Mouse (Mus musculus): Measurements from ENCODE around the gene Dzip1l.

The Dzip1l gene

DNA sequence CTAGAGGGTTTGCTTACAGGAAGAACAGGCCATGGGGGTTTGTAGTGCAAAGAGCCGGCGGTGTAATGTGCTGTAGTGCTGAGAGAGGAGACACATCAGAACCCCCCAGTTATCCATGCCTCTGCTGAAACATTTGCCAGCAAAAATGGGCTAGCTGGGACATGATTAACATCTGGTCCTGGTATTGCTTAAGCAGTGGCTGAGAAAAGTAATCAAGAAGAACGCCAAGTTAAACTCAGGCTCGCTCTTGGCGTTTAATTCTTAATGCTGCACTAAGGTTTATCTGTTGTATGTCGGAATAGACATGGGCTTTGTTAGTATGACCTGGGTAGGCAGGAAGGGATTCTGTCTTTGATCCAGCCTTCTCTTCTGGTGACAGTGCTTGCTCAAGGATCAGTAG, 16.8 kb downstream of the Dzip1l start:
- DNase-seq (ENCODE audit: extremely low spot score, low read depth, low spot score): no peak

DNA sequence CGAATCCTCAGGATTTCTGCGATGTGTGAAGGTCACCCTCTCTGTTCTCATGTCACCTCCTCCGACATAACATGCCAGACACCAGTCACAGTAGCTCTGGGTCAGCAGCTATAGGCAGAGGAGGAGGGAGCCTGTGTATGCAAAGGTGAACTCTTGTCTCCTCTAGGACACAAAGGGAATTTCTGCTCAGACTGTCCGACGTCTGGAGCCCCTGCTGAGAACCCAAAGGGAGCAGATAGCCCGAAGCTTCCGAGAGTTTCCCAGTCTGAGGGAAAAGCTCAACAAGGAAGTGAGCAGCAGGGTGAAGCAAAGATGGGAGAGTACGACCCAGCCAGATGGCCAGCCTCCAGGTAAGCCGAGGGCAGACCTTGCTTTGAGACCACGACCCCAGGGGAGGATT, 31.5 kb downstream of the Dzip1l start:
- no peak for DNase-seq (ENCODE audit: extremely low spot score, low read depth, low spot score)

DNA sequence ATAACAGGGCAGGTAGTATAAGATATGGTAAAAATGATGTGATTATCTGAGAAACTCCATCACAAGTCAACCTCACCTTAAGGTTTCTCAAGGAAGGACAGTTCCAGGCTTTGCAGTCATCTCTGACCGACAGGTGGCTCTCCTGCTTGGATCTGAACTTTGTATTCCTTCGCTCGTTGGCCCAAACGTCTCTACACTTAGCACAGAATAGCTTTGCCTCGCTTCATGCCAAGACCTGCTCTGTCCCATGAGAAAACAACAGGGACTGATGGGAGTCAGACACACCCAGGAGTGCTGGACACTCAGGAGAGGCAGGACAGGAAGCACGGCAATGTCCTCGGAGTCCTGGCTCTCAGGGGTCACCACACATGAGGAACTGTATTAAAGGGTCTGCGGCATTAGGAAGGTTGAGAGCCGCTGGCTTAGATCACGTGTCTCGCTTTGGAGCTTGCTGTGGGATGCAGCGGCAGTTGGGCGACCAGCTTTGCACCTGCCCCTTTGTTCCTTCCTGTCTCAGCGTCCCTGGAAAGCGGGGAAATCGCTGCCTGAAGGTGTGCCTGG, 32.4 kb downstream of the Dzip1l start:
- DNase-seq (ENCODE audit: extremely low spot score, low read depth, low spot score): no peak

DNA sequence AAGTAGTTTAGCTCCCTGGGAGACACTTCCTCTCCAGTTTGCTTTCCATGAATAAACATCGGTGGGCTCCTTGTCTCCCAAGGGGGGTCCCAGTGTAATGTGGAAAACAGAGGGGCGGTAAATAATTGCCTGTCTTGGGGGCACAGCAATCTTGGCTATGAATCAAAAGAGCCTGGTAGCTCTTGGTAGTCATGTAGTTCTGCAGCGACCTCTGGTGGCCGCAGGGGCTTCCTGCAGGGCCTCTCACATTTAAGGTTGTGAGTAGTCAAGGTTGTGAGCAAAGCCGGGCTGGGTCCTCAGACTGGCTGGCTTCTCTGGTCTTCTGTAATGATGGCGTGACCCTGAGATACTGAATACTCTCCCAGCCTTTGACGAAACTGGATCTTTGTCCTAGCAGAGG, 33.1 kb downstream of the Dzip1l start:
- DNase-seq (ENCODE audit: extremely low spot score, low read depth, low spot score): peak; percentile 26

DNA sequence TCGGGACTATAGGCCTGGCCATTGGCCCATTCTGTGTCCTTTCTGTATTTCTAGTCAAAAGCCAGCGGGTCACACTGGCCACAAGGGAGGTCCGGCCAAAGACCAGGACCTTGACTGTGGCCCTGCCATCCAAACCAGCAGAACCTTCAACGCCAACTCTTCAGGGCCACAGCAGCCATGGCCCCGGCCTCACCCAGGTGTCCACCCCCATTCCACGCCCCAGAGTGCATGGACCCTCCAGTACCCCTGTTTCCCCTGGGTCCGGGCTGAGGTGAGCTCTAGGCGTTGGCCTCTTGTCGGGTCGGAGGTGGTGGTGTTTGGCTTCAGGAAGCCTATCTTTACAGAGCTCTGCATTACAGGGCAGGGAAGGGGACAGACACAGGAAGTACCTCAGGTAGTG, 33.6 kb downstream of the Dzip1l start:
- no peak for DNase-seq (ENCODE audit: extremely low spot score, low read depth, low spot score)

DNA sequence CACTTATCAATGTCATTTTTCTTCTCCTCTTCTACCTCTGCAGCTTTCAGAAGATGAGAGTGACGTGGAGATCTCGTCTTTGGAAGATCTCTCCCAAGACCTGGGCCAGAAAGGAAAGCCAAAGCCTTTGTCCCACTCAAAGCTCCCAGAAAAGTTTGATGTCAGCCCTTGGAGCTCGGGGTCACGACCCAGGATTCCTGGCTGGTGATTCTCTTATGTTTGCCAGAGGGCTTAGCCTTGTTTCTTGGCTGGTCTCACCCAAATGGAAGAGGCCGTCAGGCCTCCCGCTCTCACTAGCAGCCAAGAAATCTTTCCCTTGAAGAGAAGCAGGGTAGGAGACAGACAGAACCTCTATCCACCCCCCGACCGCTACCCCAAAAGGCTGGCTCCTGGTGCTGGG, 38.3 kb downstream of the Dzip1l start:
- no peak for DNase-seq (ENCODE audit: extremely low spot score, low read depth, low spot score)

DNA sequence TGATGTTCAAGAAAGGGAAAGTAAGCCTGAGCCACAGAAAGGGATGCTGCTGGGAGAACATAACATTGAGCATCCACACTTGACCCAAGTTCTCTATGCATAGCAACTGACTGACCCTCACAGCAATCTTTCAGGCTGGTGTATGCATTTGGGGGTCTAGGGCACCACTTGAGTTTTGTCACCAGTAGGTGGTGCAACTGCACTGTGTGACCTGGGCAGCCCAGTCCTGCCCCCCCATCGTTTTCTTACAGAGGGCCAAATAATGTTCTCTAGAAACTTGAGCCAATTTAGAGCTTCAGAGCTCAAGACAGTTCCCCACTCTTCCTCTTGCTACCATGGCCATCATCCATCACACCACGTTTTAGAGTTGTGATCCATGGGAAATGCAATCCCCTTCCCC, 42.3 kb downstream of the Dzip1l start:
- no peak for DNase-seq (ENCODE audit: extremely low spot score, low read depth, low spot score)

DNA sequence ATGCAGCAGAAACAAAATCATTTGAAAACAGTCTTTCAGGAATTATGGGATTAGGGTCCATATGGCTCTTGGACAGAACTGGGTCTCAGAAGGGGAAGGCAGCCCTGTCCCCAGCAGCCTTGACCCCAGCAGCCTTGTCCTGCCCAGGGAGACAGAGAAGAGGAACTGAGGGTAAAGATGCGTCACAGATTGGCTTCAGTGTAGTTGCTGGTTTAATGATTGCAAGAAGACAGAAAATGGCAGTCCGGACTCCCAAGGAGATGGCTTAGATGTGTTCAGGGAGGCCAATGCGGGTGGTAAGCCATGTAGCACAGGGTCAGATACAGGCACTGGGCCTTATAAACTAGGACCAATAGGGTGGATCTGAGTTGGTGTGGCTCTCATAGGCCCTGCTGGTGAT, 46.4 kb downstream of the Dzip1l start:
- no peak for DNase-seq (ENCODE audit: extremely low spot score, low read depth, low spot score)

DNA sequence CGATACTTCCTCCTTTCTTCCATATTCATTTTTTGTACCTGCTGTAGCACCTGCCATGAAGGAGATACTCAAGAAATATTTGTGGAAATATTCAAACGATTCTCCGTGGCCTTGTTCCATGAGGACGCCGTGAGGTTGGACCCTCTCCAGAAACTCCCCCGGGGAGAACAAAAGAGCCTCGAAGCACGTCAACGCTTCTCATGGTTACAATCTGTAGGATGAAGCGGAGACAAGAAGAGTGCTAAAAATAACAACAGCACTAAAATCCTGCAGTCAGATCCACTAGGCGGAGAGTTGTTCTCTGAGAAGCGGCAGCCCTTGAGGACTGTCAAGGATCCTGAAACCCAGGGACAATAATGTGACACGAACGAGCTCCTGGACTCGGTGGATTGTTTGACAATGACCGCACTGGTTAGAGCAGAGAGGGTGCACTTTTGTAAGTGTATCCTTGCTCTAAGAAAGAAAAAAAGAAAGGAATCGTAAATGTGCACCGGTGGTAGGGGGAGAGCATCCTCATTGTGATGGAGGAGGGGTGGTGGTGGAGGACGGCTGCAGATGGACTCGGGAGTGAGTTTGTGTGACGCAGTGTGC, 52.8 kb downstream of the Dzip1l start:
- DNase-seq (ENCODE audit: extremely low spot score, low read depth, low spot score): no peak

DNA sequence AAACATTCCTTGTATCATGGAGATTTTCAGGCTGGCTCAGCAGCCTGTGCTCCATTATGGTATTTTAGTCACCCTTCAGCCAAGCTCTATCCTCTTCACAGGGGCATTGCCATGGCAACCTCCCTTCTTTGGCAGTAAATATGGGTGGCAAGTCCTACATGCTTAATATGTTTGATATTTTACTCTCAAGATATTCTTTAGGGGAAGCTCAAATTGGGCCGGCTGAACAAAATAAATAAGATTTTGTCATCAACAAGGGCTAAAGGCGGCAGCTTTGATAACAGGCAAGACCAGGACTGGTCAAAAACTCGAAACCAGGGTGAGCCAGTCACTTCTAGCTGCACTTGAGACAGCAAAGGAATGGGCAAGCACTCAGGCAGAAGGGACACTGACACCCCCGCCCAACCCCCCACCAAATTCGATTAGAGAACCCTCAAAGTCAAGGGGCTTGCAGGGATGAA, 55.8 kb downstream of the Dzip1l start:
- DNase-seq (ENCODE audit: extremely low spot score, low read depth, low spot score): no peak

DNA sequence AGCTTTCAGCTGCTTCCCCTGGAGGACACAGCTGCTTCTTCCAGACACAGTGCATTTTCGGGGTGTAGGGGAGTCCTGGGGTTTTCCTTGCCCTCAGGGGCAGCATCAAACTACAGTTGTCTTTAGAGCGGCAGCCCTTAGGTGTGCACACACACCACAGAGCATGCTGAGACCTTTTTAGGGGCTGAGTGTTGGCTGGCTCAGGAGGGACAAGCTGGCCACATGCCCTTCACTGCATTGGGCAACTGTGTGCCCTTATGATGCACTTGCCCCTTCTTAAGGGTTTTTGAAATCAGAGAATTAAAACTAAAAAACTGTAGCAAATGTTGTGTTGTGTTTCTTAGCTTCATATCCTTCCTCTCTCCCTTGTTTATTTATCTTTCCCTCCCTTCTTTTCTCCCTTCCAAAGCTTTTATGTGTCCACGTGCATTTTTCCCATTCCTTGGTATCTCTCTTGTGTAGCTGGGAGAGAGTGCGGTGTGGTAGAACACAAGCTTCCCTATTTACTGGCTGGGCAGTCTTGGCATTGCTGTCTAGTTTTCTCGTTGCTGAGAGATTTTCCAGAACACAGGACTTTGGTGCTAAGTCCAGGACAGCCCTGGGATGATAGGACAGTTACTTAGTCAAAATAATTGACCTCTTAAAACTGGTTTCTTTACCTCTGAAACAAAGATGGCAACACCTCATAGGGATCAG, 56.4 kb downstream of the Dzip1l start:
- no peak for DNase-seq (ENCODE audit: extremely low spot score, low read depth, low spot score)

DNA sequence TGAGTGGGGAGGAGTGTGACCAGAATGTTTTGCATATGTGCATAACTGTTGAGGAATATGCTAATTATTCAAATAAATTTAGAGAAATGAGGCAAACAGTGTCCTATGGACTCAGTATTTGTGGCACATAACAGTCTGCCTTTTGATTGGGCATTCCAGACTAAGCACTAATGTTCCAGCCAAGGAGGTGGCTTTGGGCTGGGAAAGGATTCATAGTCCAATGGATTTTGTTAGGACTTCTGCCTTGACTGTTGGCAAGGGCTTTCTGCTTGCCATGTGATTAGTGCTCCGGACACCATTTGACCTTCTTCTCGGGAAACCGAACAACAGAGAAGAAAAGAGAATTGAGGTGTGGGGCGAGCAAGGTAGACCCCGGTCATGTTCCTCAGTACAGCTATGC, 60.5 kb downstream of the Dzip1l start:
- DNase-seq (ENCODE audit: extremely low spot score, low read depth, low spot score): no peak

DNA sequence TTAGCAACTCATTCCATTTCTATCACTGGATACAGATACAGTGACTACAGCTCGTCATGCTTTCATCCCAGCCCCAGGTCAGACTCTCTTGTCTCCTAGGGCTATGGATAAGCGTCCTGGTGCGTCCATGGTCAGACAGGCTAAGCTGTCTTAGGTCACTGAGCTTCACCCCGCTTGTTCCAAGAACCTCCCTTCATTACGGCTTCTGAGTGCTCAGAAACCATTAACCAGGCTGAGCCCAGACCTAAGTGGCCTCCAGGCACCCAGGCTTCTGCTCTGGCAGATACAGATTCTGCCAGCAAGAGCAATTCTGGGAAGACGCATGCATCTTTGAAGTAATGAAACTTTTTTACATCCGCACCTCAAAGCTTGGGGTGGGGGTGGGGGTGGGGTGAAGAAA, 61.1 kb downstream of the Dzip1l start:
- DNase-seq (ENCODE audit: extremely low spot score, low read depth, low spot score): no peak

DNA sequence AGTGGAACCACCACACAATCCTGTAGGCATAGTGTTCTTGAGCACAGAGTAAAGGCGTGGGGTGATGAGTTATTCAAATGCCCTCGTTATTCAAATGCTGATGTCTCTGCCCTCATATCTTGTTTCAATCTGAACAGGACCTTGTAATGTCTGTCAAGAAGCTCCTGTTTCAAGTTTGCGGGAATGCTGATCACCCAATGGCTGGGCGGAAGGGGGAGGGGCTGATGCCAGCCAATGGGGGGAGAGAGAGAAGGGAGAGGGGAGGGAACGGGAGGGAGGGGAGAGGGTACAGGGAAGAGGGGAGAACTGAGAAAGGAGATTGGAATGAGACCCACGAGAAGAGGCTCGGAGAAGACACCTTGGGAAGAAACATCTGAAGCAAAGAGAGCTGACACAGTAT, 65.7 kb downstream of the Dzip1l start:
- DNase-seq (ENCODE audit: extremely low spot score, low read depth, low spot score): no peak

DNA sequence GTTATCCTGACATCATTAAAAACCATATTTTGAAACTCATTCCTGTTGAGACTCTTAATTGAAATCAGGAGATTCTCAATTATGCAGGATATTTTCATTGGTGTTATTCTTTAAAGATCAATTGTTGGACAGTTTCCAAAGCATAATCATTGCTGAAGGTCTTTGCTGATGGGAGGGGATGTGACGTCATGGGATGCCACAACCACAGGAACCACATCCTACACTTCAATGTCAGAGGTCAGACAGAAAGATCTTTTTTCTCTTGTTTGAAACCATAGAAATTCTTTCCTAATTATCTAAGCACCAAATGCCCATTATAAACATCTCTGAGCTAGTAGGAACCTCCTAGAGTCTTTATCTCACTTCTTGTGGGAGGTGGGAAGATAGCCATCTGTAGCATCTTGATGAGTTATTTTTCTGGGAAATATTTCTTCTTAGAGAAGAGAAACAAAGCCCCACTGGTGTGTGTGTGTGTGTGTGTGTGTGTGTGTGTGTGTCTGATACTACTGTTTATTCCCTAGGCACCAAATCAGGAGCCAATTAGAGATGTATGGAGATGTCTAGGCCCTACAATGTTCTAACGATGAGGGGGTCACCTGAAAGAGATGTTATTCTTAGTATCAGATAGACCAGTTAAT, 70.6 kb downstream of the Dzip1l start:
- DNase-seq (ENCODE audit: extremely low spot score, low read depth, low spot score): no peak

DNA sequence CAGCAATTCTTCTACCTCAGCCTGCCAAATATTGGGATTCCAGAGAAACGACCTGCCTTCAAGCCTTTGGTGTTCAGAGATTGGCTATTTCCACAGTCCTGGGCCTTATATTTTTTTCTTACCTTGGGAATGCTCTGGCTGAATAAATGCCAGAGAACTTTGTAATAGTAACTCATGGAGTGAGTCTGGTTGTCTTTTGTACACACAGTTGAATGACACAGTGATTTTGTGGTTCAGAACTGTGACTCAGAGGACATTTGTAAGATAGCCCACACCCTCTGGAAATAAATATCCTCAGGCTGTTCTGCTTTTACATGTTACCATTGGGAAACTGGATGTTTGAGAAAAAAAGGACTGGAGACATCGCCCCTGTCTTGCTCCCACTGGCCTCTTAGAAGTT, 71.9 kb downstream of the Dzip1l start:
- no peak for DNase-seq (ENCODE audit: extremely low spot score, low read depth, low spot score)

DNA sequence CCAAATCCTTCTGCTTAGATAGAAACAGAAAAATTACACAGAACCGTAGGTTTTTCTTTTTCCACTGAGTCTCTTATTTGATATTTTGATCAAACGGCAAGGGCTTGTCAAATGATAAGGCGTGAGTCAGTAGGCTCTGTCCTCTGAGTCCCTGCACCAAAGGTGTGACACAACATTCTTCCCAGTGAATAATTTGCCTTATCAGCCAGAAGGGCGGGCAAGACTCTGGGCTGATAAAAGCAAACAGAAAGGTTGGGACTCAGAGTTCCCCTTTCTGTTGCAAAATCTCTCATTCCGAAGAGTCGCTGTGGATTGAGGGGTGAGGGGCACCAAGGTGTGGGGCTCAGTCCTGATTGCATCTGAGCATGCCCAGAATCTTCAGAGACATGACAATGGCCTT, 72.9 kb downstream of the Dzip1l start:
- no peak for DNase-seq (ENCODE audit: extremely low spot score, low read depth, low spot score)

DNA sequence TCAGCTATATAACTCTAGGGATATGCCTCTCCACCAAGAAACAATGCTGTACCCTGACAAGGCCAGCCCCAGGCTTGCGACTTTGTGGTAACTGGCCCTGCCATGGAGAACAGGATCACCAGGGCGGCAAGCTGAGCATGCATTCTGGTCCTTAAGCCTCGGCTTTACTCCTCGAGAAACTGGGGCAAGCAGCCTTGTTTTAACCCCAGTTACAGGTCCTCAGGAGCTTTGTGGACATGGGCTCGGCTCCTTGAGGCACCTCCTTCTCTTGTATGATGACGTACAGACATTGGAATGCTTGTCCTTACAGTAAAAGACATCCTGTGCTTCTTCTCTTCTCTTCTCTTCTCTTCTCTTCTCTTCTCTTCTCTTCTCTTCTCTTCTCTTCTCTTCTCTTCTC, 74.4 kb downstream of the Dzip1l start:
- DNase-seq (ENCODE audit: extremely low spot score, low read depth, low spot score): no peak

DNA sequence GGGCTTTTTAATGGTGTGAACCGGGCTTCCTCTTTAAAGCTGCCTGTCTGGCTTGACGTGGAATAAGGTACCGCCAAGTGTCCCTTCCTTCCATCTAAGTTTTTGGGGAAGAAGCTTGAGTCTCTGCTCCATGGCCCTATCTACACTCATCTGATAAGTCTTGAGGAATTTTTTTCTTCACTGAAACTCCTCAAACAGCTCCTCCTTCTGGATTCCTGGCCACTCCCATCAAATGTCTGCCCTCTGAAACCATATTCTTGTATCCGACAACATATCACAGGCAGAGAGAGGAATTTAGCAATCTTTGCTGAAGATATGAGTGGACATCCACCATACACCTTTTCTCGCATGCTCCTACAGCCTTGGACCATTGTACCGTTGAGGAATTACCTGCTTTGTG, 77.0 kb downstream of the Dzip1l start:
- no peak for DNase-seq (ENCODE audit: extremely low spot score, low read depth, low spot score)

DNA sequence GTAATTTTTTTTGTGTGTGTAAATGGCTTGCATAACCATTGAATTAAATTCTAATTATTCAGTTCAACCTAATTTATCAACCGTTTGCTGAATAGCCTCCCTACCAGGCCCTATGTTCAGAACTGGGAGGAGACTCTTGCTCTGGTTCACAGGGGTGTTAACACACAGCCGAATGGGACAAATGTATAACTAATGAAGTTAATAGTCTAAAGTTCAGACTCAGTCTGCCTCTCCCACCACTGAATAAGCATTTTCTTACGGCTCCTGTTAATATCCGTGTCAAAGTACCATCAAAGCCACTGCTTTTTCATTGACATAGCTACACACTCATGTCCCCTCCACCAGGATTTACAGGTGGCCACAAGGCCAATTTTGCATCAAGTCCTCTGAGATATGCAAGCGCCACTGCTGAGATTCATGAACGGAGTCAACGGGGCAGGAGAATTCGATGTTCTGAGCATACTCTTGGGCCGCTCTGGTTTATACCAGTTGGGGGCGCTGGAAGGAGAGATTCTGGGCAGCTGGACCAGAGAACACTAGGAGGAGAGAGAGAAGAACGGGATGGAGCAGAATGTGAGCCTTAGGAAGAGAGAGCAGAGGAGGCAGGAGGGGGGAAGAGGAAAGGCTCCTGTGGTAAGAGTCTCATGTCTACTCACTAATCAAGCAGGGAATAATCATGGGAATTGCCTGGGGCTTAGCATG, 78.3 kb downstream of the Dzip1l start:
- no peak for DNase-seq (ENCODE audit: extremely low spot score, low read depth, low spot score)

DNA sequence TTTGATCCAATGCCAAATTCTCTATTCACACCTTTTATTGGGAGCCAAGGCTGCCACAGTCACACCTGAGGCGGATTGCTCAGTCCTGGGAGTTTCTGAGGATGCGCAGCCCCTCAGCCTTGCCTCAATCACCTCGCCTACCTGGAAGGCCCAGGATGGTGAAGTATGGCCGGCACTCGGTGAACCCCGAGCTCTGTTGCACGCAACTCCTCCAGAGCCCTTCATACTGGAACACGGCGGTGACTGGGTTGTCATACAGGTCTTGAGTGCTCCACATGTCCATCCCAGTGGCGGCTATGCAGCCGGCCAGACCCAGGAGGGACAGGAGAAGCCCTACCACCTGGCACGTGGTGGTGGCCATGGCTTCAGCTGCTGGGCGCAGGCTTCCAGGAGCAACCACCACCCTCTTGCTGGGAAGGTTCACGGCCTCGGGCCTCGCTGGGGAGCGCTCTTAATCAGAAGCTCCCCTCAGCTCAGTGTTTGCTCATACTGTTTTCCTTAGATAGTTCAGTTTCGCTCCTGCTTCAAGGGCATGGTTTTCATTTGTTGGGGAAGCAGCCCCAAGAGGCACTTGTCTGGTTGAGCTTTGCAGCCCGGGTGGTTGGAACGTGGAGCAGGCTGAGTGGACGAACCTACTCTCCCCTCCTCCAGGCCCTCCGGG, 80.4 kb downstream of the Dzip1l start:
- DNase-seq (ENCODE audit: extremely low spot score, low read depth, low spot score): no peak
